Mouse (Mus musculus): ENCODE data around the gene Mapk8ip2.

GRCm38 (mm10) chr15:89501321-89501720 is 47.6 kb downstream of the Mapk8ip2 start:
- TF ChIP-seq CTCF (IDR thresholded peaks at IDR 0.05; ENCODE audit: control insufficient read depth, insufficient read depth, insufficient read length) (no peak), USF1 (IDR thresholded peaks at IDR 0.05; ENCODE audit: low read depth) (no peak), MAX (IDR thresholded peaks at IDR 0.05) (no peak)

All from C2C12 (cell line).